Mouse (Mus musculus): ENCODE measurements around the gene Jph3. TPM values are rescaled to one million over a fixed set of nuclear protein-coding genes. Genes with fewer than 3 reads are reported as not detected.

Gene Jph3
- polyA plus RNA-seq, 1 experiment from 2014 or later: 4.4 TPM

GRCm38 (mm10) chr8:121773876-121774275 lies 44.5 kb downstream of the Jph3 start:
- no peak for DNase-seq (ENCODE audit: low spot score)
- H3K4me1 ChIP-seq (replicated peaks; ENCODE audit: control insufficient read depth, insufficient read depth, low read length): no peaks in the 10 kb centered on the region
- H3K4me2 ChIP-seq (ENCODE audit: low read length): no peak overlapping the region
- no peak overlapping the region for H3K4me3 ChIP-seq (ENCODE audit: low read depth, low read length)
- 85% methylated on average over 12 of the region's 12 CpGs for WGBS
- no peaks in the 10 kb centered on the region for H3K9me3 ChIP-seq (ENCODE audit: control insufficient read depth, low read length)
- no peaks in the 10 kb centered on the region for H3K27me3 ChIP-seq (replicated peaks; ENCODE audit: control insufficient read depth, insufficient read depth, low read length)
- no peak for ATAC-seq (replicated peaks; ENCODE audit: low FRiP score, low TSS enrichment, low read depth)
- no peak overlapping the region for H3K27ac ChIP-seq (ENCODE audit: low read depth)
- H3K36me3 ChIP-seq (ENCODE audit: control insufficient read depth, insufficient read depth, low read length): no peaks in the 10 kb centered on the region
- no peak overlapping the region for H3K9ac ChIP-seq (ENCODE audit: low read length)

- no peaks in the 10 kb centered on the region for H3K4me1 ChIP-seq (replicated peaks; ENCODE audit: control insufficient read depth, insufficient read depth, low read length)
- ATAC-seq (replicated peaks; ENCODE audit: low FRiP score, low TSS enrichment, low read depth) (no peak), DNase-seq (ENCODE audit: low spot score) (no peak)
- no peak overlapping the region for H3K4me3 ChIP-seq (ENCODE audit: low read depth, low read length)
- 69% methylated on average over 5 of the region's 5 CpGs for WGBS
- H3K9ac ChIP-seq (ENCODE audit: low read length): no peak overlapping the region
- H3K9me3 ChIP-seq (ENCODE audit: control insufficient read depth, low read length): no peaks in the 10 kb centered on the region
- H3K27ac ChIP-seq (ENCODE audit: low read depth): no peak overlapping the region
- H3K36me3 ChIP-seq (ENCODE audit: control insufficient read depth, insufficient read depth, low read length): no peaks in the 10 kb centered on the region
- no peak overlapping the region for H3K4me2 ChIP-seq (ENCODE audit: low read length)
- H3K27me3 ChIP-seq (replicated peaks; ENCODE audit: control insufficient read depth, insufficient read depth, low read length): no peaks in the 10 kb centered on the region
Measured at GRCm38 (mm10) chr8:121782493-121782892, 53.1 kb downstream of the Jph3 start.

- no peak overlapping the region for H3K9ac ChIP-seq (ENCODE audit: low read length)
- no peaks in the 10 kb centered on the region for H3K9me3 ChIP-seq (ENCODE audit: control insufficient read depth, low read length)
- H3K4me1 ChIP-seq (replicated peaks; ENCODE audit: control insufficient read depth, insufficient read depth, low read length): no peaks in the 10 kb centered on the region
- no peaks in the 10 kb centered on the region for H3K27me3 ChIP-seq (replicated peaks; ENCODE audit: control insufficient read depth, insufficient read depth, low read length)
- DNase-seq (ENCODE audit: low spot score) (no peak), ATAC-seq (replicated peaks; ENCODE audit: low FRiP score, low TSS enrichment, low read depth) (no peak)
- H3K36me3 ChIP-seq (ENCODE audit: control insufficient read depth, insufficient read depth, low read length): no peaks in the 10 kb centered on the region
- H3K27ac ChIP-seq (ENCODE audit: low read depth): no peak overlapping the region
- no peak overlapping the region for H3K4me2 ChIP-seq (ENCODE audit: low read length)
- 53% methylated on average over 10 of the region's 10 CpGs for WGBS
- no peak overlapping the region for H3K4me3 ChIP-seq (ENCODE audit: low read depth, low read length)
Measured at GRCm38 (mm10) chr8:121786542-121786941, 57.1 kb downstream of the Jph3 start.

GRCm38 (mm10) chr8:121788786-121789185 lies 59.4 kb downstream of the Jph3 start:
- no peaks in the 10 kb centered on the region for H3K27me3 ChIP-seq (replicated peaks; ENCODE audit: control insufficient read depth, insufficient read depth, low read length)
- H3K9me3 ChIP-seq (ENCODE audit: control insufficient read depth, low read length): no peaks in the 10 kb centered on the region
- no peak overlapping the region for H3K27ac ChIP-seq (ENCODE audit: low read depth)
- no peaks in the 10 kb centered on the region; the same call in 1 of the 2 replicates for H3K4me1 ChIP-seq (replicated peaks; ENCODE audit: control insufficient read depth, insufficient read depth, low read length)
- DNase-seq (ENCODE audit: low spot score): no peak
- H3K9ac ChIP-seq (ENCODE audit: low read length): no peak overlapping the region
- 80% methylated on average over 8 of the region's 8 CpGs for WGBS
- H3K4me3 ChIP-seq (ENCODE audit: low read depth, low read length): no peak overlapping the region
- no peak for ATAC-seq (replicated peaks; ENCODE audit: low FRiP score, low TSS enrichment, low read depth)
- no peak overlapping the region for H3K4me2 ChIP-seq (ENCODE audit: low read length)
- no peaks in the 10 kb centered on the region for H3K36me3 ChIP-seq (ENCODE audit: control insufficient read depth, insufficient read depth, low read length)

- Histone ChIP-seq H3K9ac (ENCODE audit: low read length) (no peak overlapping the region), H3K27me3 (replicated peaks; ENCODE audit: control insufficient read depth, insufficient read depth, low read length) (no peaks in the 10 kb centered on the region), H3K4me3 (ENCODE audit: low read depth, low read length) (no peak overlapping the region), H3K4me2 (ENCODE audit: low read length) (no peak overlapping the region), H3K9me3 (ENCODE audit: control insufficient read depth, low read length) (no peaks in the 10 kb centered on the region), H3K36me3 (ENCODE audit: control insufficient read depth, insufficient read depth, low read length) (peaks cover 25% of the 10 kb centered on the region), H3K27ac (ENCODE audit: low read depth) (no peak overlapping the region), H3K4me1 (replicated peaks; ENCODE audit: control insufficient read depth, insufficient read depth, low read length) (no peaks in the 10 kb centered on the region; the same call in 1 of the 2 replicates)
- 61% methylated on average over 7 of the region's 7 CpGs for WGBS
- DNase-seq (ENCODE audit: low spot score) (no peak), ATAC-seq (replicated peaks; ENCODE audit: low FRiP score, low TSS enrichment, low read depth) (no peak)
Measured at GRCm38 (mm10) chr8:121792159-121792558, 62.7 kb downstream of the Jph3 start.

GRCm38 (mm10) chr8:121792627-121793026 lies 63.2 kb downstream of the Jph3 start:
- H3K4me1 ChIP-seq (replicated peaks; ENCODE audit: control insufficient read depth, insufficient read depth, low read length): no peaks in the 10 kb centered on the region; the same call in 1 of the 2 replicates
- no peak overlapping the region for H3K4me2 ChIP-seq (ENCODE audit: low read length)
- H3K4me3 ChIP-seq (ENCODE audit: low read depth, low read length): no peak overlapping the region
- H3K9ac ChIP-seq (ENCODE audit: low read length): no peak overlapping the region
- H3K36me3 ChIP-seq (ENCODE audit: control insufficient read depth, insufficient read depth, low read length): peaks cover 28% of the 10 kb centered on the region
- ATAC-seq (replicated peaks; ENCODE audit: low FRiP score, low TSS enrichment, low read depth) (no peak), DNase-seq (ENCODE audit: low spot score) (no peak)
- no peaks in the 10 kb centered on the region for H3K9me3 ChIP-seq (ENCODE audit: control insufficient read depth, low read length)
- no peaks in the 10 kb centered on the region for H3K27me3 ChIP-seq (replicated peaks; ENCODE audit: control insufficient read depth, insufficient read depth, low read length)
- no peak overlapping the region for H3K27ac ChIP-seq (ENCODE audit: low read depth)
- WGBS: 45% methylated on average over 4 of the region's 4 CpGs

- Histone ChIP-seq H3K27me3 (replicated peaks; ENCODE audit: control insufficient read depth, insufficient read depth, low read length) (no peaks in the 10 kb centered on the region), H3K4me3 (ENCODE audit: low read depth, low read length) (no peak overlapping the region), H3K9me3 (ENCODE audit: control insufficient read depth, low read length) (no peaks in the 10 kb centered on the region), H3K4me2 (ENCODE audit: low read length) (no peak overlapping the region), H3K9ac (ENCODE audit: low read length) (no peak overlapping the region), H3K27ac (ENCODE audit: low read depth) (no peak overlapping the region), H3K36me3 (ENCODE audit: control insufficient read depth, insufficient read depth, low read length) (peaks cover 42% of the 10 kb centered on the region), H3K4me1 (replicated peaks; ENCODE audit: control insufficient read depth, insufficient read depth, low read length) (no peaks in the 10 kb centered on the region; the same call in 1 of the 2 replicates)
- 49% methylated on average over 3 of the region's 3 CpGs for WGBS
- DNase-seq (ENCODE audit: low spot score): no peak
- ATAC-seq (replicated peaks; ENCODE audit: low FRiP score, low TSS enrichment, low read depth): no peak
Measured at GRCm38 (mm10) chr8:121794151-121794550, 64.7 kb downstream of the Jph3 start.

GRCm38 (mm10) chr8:121795461-121795860 lies 66.0 kb downstream of the Jph3 start:
- DNase-seq (ENCODE audit: low spot score) (no peak), ATAC-seq (replicated peaks; ENCODE audit: low FRiP score, low TSS enrichment, low read depth) (no peak)
- Histone ChIP-seq H3K9me3 (ENCODE audit: control insufficient read depth, low read length) (no peaks in the 10 kb centered on the region), H3K27ac (ENCODE audit: low read depth) (no peak overlapping the region), H3K4me1 (replicated peaks; ENCODE audit: control insufficient read depth, insufficient read depth, low read length) (no peaks in the 10 kb centered on the region; the same call in 1 of the 2 replicates), H3K36me3 (ENCODE audit: control insufficient read depth, insufficient read depth, low read length) (peaks cover 48% of the 10 kb centered on the region), H3K9ac (ENCODE audit: low read length) (no peak overlapping the region), H3K4me3 (ENCODE audit: low read depth, low read length) (no peak overlapping the region), H3K27me3 (replicated peaks; ENCODE audit: control insufficient read depth, insufficient read depth, low read length) (no peaks in the 10 kb centered on the region), H3K4me2 (ENCODE audit: low read length) (no peak overlapping the region)
- 88% methylated on average over 8 of the region's 8 CpGs for WGBS

- ATAC-seq (replicated peaks; ENCODE audit: low FRiP score, low TSS enrichment, low read depth) (no peak), DNase-seq (ENCODE audit: low spot score) (no peak)
- WGBS: 93% methylated on average over 11 of the region's 11 CpGs
- Histone ChIP-seq H3K36me3 (ENCODE audit: control insufficient read depth, insufficient read depth, low read length) (peaks cover 58% of the 10 kb centered on the region), H3K27ac (ENCODE audit: low read depth) (no peak overlapping the region), H3K9me3 (ENCODE audit: control insufficient read depth, low read length) (no peaks in the 10 kb centered on the region), H3K9ac (ENCODE audit: low read length) (no peak overlapping the region), H3K27me3 (replicated peaks; ENCODE audit: control insufficient read depth, insufficient read depth, low read length) (no peaks in the 10 kb centered on the region), H3K4me2 (ENCODE audit: low read length) (no peak overlapping the region), H3K4me1 (replicated peaks; ENCODE audit: control insufficient read depth, insufficient read depth, low read length) (no peaks in the 10 kb centered on the region; the same call in 1 of the 2 replicates), H3K4me3 (ENCODE audit: low read depth, low read length) (no peak overlapping the region)
Measured at GRCm38 (mm10) chr8:121796406-121796805, 67.0 kb downstream of the Jph3 start.
